Mouse (Mus musculus): ENCODE results near the gene Mc1r. TPM values are rescaled to one million over a fixed set of nuclear protein-coding genes. Genes with fewer than 3 reads are reported as not detected.
"Not testable (repeated sequence)": the region's sequence is repeated elsewhere in the genome, so short reads cannot be mapped to it uniquely, and the experiment has no call there.

Mc1r gene
- polyA plus RNA-seq, 1 experiment: not detected

DNA sequence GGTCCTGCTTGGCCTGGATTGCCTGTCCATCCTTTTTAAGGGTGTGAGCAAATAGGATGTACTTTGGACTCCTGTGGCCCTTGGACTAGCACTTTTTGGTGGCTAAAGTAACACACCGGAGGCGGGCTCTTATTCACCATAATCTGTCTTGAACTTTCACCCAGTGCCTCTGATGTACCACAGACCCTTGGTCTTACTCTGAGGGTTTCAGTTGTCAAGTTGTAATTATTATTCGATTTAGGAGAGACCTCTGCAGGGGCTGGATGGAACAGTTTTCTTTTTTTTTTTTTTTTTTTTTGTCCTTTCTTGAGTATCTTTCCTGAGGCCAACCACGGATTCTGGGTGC, 36.6 kb downstream of the Mc1r start:
- no peaks in the 10 kb centered on the region for H3K4me1 ChIP-seq (ENCODE audit: control insufficient read depth, insufficient read depth, insufficient read length)
- no peak for DNase-seq (ENCODE audit: low read depth in 1 of 2, low spot score in 2 of 2)
- H3K4me3 ChIP-seq (ENCODE audit: extremely low read depth, insufficient read depth, insufficient read length): peak overlapping the region; percentile 85
- 6% methylated on average over 4 of the region's 4 CpGs for WGBS
- H3K27me3 ChIP-seq (ENCODE audit: control insufficient read depth, insufficient read depth, low read length): no peaks in the 10 kb centered on the region
- no peak overlapping the region for H3K27ac ChIP-seq (ENCODE audit: insufficient read depth, low read length)
- TF ChIP-seq POLR2A (IDR thresholded peaks at IDR 0.05; ENCODE audit: low read depth, low read length) (no peak), CTCF (IDR thresholded peaks at IDR 0.05; ENCODE audit: extremely low read depth, insufficient read depth, insufficient read length, insufficient replicate concordance) (no peak)
- H3K36me3 ChIP-seq (ENCODE audit: control insufficient read depth, insufficient read depth, low read length): no peaks in the 10 kb centered on the region

DNA sequence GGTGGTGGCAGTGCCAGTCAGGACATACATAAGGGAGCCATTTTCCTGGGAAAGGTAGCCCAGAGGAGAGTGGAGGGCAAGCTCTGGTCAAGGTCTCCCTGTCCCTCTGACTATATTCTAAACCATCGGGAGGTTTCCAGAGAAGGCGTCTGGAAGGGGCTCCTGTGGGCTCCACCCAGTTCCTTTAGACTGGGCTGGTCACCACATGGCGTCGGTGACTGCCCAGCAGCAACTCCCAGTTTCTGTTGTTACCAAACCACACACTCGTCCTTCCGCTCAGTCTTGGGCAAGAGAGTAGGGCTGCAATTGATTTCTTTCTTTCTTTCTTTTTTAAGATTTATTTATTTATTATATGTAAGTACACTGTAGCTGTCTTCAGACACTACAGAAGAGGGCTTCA, 37.2 kb downstream of the Mc1r start:
- H3K36me3 ChIP-seq (ENCODE audit: control insufficient read depth, insufficient read depth, low read length): no peaks in the 10 kb centered on the region
- TF ChIP-seq POLR2A (IDR thresholded peaks at IDR 0.05; ENCODE audit: low read depth, low read length) (no peak), CTCF (IDR thresholded peaks at IDR 0.05; ENCODE audit: extremely low read depth, insufficient read depth, insufficient read length, insufficient replicate concordance) (no peak)
- no peak for DNase-seq (ENCODE audit: low read depth in 1 of 2, low spot score in 2 of 2)
- H3K4me3 ChIP-seq (ENCODE audit: extremely low read depth, insufficient read depth, insufficient read length): no peak overlapping the region
- no peaks in the 10 kb centered on the region for H3K4me1 ChIP-seq (ENCODE audit: control insufficient read depth, insufficient read depth, insufficient read length)
- WGBS: 69% methylated on average over 6 of the region's 6 CpGs
- no peak overlapping the region for H3K27ac ChIP-seq (ENCODE audit: insufficient read depth, low read length)
- H3K27me3 ChIP-seq (ENCODE audit: control insufficient read depth, insufficient read depth, low read length): no peaks in the 10 kb centered on the region

DNA sequence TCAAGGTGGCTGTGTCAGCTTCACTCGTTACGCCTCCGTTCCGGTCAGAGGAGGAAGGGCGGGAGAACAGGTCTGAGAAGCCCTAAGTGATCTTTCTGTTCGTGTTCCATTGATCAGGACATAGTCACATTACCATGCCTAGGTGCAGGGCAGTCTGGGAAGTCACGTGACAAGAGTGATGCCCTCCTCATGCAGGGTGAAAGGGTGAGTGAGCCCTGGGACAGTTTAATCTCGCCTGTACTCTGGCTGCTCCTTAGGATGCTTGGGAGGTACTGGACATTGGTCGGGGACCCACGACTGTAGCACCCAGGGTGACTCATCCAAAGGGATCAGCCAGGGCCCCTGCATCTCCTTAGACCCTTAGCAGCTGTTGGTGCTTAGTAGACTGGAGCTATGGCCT, 39.1 kb downstream of the Mc1r start:
- no peak for TF ChIP-seq CTCF (IDR thresholded peaks at IDR 0.05; ENCODE audit: extremely low read depth, insufficient read depth, insufficient read length, insufficient replicate concordance)
- TF ChIP-seq POLR2A (IDR thresholded peaks at IDR 0.05; ENCODE audit: low read depth, low read length): no peak
- Histone ChIP-seq H3K4me1 (ENCODE audit: control insufficient read depth, insufficient read depth, insufficient read length) (no peaks in the 10 kb centered on the region), H3K4me3 (ENCODE audit: extremely low read depth, insufficient read depth, insufficient read length) (no peak overlapping the region), H3K36me3 (ENCODE audit: control insufficient read depth, insufficient read depth, low read length) (no peaks in the 10 kb centered on the region), H3K27ac (ENCODE audit: insufficient read depth, low read length) (no peak overlapping the region), H3K27me3 (ENCODE audit: control insufficient read depth, insufficient read depth, low read length) (no peaks in the 10 kb centered on the region)
- DNase-seq (ENCODE audit: low read depth in 1 of 2, low spot score in 2 of 2): no peak
- WGBS: 91% methylated on average over 10 of the region's 10 CpGs

DNA sequence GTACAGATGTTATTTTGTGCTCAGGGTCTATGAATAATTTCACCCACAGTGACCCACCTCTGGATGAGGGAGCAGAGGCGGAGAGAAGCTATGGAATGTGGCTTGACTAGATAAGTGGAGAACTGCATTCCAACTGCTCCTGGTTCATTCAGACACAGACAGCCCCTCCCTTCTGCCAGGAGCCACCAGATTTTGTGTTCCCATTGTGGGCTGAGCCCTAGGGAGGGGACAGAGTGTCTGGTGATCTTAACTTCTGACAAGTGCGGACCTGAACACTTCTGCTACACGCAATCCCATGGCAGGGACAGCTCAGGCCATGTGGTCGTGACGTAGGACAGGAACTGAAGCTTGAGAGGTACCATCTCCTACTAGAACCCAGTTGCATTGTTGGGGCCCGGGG, 39.9 kb downstream of the Mc1r start:
- DNase-seq (ENCODE audit: low read depth in 1 of 2, low spot score in 2 of 2): no peak
- H3K27ac ChIP-seq (ENCODE audit: insufficient read depth, low read length): no peak overlapping the region
- TF ChIP-seq CTCF (IDR thresholded peaks at IDR 0.05; ENCODE audit: extremely low read depth, insufficient read depth, insufficient read length, insufficient replicate concordance): no peak
- H3K27me3 ChIP-seq (ENCODE audit: control insufficient read depth, insufficient read depth, low read length): no peaks in the 10 kb centered on the region
- no peak overlapping the region for H3K4me3 ChIP-seq (ENCODE audit: extremely low read depth, insufficient read depth, insufficient read length)
- 91% methylated on average over 6 of the region's 6 CpGs for WGBS
- no peaks in the 10 kb centered on the region for H3K4me1 ChIP-seq (ENCODE audit: control insufficient read depth, insufficient read depth, insufficient read length)
- H3K36me3 ChIP-seq (ENCODE audit: control insufficient read depth, insufficient read depth, low read length): no peaks in the 10 kb centered on the region

DNA sequence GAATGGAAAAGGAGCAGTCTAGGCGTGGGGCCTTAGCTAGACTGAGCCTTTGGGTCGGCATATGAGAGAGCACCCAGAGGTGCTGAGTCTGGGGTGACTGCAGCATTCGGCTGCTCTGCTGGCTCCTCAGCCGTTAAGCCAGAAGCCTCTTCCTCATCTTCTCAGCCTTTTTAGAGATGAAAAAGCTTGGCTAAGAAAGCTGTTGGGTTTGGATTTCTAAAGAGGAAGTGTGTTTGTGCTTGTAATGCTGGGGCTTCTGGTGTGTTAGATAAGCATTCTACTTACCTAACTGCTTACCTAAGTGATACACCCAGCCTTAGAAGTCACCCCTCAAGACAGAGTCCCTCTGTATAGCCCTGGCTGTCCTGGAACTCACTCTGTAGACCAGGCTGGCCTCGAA, 43.9 kb downstream of the Mc1r start:
- WGBS: 22% methylated on average over 5 of the region's 5 CpGs
- H3K27ac ChIP-seq (ENCODE audit: insufficient read depth, low read length): no peak overlapping the region
- no peaks in the 10 kb centered on the region for H3K4me1 ChIP-seq (ENCODE audit: control insufficient read depth, insufficient read depth, insufficient read length)
- peaks cover 8% of the 10 kb centered on the region for H3K36me3 ChIP-seq (ENCODE audit: control insufficient read depth, insufficient read depth, low read length)
- no peak for DNase-seq (ENCODE audit: low read depth in 1 of 2, low spot score in 2 of 2)
- no peaks in the 10 kb centered on the region for H3K27me3 ChIP-seq (ENCODE audit: control insufficient read depth, insufficient read depth, low read length)
- TF ChIP-seq CTCF (IDR thresholded peaks at IDR 0.05; ENCODE audit: extremely low read depth, insufficient read depth, insufficient read length, insufficient replicate concordance) (no peak), POLR2A (IDR thresholded peaks at IDR 0.05; ENCODE audit: low read depth, low read length) (no peak)
- H3K4me3 ChIP-seq (ENCODE audit: extremely low read depth, insufficient read depth, insufficient read length): no peak overlapping the region

DNA sequence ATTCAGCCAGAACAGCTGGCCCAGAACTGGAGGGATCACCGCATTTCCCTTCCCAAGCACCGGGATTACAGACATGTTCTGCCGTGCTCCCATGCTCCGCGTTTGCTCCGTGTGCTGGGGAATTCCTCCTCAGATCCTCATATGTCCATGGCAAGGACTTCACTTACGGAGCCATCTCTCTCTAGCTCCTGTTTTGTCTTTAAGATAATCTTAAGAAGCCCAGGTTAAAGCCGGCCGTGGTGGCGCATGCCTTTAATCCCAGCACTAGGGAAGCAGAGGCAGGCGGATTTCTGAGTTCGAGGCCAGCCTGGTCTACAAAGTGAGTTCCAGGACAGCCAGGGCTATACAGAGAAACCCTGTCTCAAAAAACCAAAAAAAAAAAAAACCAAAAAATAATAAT, 44.8 kb downstream of the Mc1r start:
- H3K27me3 ChIP-seq (ENCODE audit: control insufficient read depth, insufficient read depth, low read length); H3K36me3 ChIP-seq (ENCODE audit: control insufficient read depth, insufficient read depth, low read length); H3K4me1 ChIP-seq (ENCODE audit: control insufficient read depth, insufficient read depth, insufficient read length); DNase-seq (ENCODE audit: low read depth in 1 of 2, low spot score in 2 of 2); H3K4me3 ChIP-seq (ENCODE audit: extremely low read depth, insufficient read depth, insufficient read length); H3K27ac ChIP-seq (ENCODE audit: insufficient read depth, low read length): not testable (repeated sequence)
- 85% methylated on average over 12 of the region's 12 CpGs for WGBS

DNA sequence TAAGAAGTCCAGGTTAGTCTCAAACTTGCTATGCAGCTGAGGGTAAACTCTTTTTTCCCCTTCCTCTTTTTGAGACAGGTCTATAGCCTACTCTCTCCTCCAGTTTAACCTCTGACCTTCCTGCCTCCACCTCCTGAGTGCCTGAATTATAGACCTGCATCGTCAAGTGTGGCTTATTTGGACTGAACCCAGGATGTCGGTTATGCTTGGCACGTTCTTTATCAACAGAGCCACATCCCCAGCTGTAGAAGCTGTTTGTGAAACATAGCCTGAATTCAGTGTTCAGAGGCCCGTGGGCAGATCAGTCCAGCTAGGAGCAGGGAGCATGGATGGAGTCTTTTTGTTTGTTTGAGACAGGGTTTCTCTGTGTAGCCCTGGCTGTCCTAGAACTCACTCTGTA, 45.2 kb downstream of the Mc1r start:
- WGBS: 29% methylated on average over 4 of the region's 4 CpGs
- H3K4me3 ChIP-seq (ENCODE audit: extremely low read depth, insufficient read depth, insufficient read length): no peak overlapping the region
- H3K4me1 ChIP-seq (ENCODE audit: control insufficient read depth, insufficient read depth, insufficient read length): no peaks in the 10 kb centered on the region
- H3K27me3 ChIP-seq (ENCODE audit: control insufficient read depth, insufficient read depth, low read length): no peaks in the 10 kb centered on the region
- no peak for DNase-seq (ENCODE audit: low read depth in 1 of 2, low spot score in 2 of 2)
- peaks cover 9% of the 10 kb centered on the region for H3K36me3 ChIP-seq (ENCODE audit: control insufficient read depth, insufficient read depth, low read length)
- no peak overlapping the region for H3K27ac ChIP-seq (ENCODE audit: insufficient read depth, low read length)
- TF ChIP-seq POLR2A (IDR thresholded peaks at IDR 0.05; ENCODE audit: low read depth, low read length) (no peak), CTCF (IDR thresholded peaks at IDR 0.05; ENCODE audit: extremely low read depth, insufficient read depth, insufficient read length, insufficient replicate concordance) (no peak)

DNA sequence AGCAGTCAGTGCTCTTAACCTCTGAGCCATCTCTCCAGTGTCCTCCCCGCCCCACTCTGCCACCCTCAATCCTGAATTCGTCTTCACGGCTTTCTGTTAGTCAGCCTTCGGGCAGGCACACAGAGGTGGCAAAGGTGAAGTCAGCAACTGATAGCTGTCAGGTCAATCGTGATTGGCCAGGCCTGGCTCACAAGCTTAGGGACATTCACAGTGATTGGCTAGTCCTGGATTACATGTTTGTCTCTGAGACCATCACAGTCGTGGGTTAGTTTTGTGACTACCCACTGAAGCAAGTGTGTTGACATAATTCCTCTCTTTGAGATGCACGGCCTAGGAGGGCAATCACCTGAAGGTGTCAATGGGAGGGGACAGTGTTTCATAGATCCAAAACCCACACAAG, 46.4 kb downstream of the Mc1r start:
- Histone ChIP-seq H3K4me1 (ENCODE audit: control insufficient read depth, insufficient read depth, insufficient read length) (no peaks in the 10 kb centered on the region), H3K27me3 (ENCODE audit: control insufficient read depth, insufficient read depth, low read length) (no peaks in the 10 kb centered on the region), H3K36me3 (ENCODE audit: control insufficient read depth, insufficient read depth, low read length) (peaks cover 11% of the 10 kb centered on the region), H3K27ac (ENCODE audit: insufficient read depth, low read length) (no peak overlapping the region), H3K4me3 (ENCODE audit: extremely low read depth, insufficient read depth, insufficient read length) (no peak overlapping the region)
- 79% methylated on average over 7 of the region's 7 CpGs for WGBS
- DNase-seq (ENCODE audit: low read depth in 1 of 2, low spot score in 2 of 2): no peak
- TF ChIP-seq POLR2A (IDR thresholded peaks at IDR 0.05; ENCODE audit: low read depth, low read length) (no peak), CTCF (IDR thresholded peaks at IDR 0.05; ENCODE audit: extremely low read depth, insufficient read depth, insufficient read length, insufficient replicate concordance) (no peak)

All from spleen, adult 2 months (tissue).